Mouse (Mus musculus) lung, embryonic 16.5 days (tissue): ENCODE results near the gene Cst12. TPM values are rescaled to one million over a fixed set of nuclear protein-coding genes. Genes with fewer than 3 reads are reported as not detected.

Experiments used
- polyA plus RNA-seq: library from polyadenylated mRNA; unstranded; fragments of >200 nt; fragmentation: Nextera tagmentation; extraction: Ambion mirVana; gene quantifications from 2 replicates; pipeline ENCODE4 v1.2.1, GENCODE M21; 2015

Gene Cst12
- polyA plus RNA-seq, 1 experiment from 2014 or later: not detected

Other genes starting within 250 kb of the Cst12 start
- 80.3 and 88.7 TPM in 2 replicates for gene Nxt1, start 116.8 kb upstream of the Cst12 start, polyA plus RNA-seq
- gene Gzf1, start 108.3 kb upstream of the Cst12 start, polyA plus RNA-seq: 21.6 and 22.6 TPM in 2 replicates
- 2.5 and 3.5 TPM in 2 replicates for gene Napb, start 56.9 kb upstream of the Cst12 start, polyA plus RNA-seq
- gene Cstl1, start 39.0 kb upstream of the Cst12 start, polyA plus RNA-seq: not detected in 2 replicates
- gene Cst11, start 17.9 kb upstream of the Cst12 start, polyA plus RNA-seq: not detected in 2 replicates
- gene 8030411F24Rik, start 7.4 kb upstream of the Cst12 start, polyA plus RNA-seq: not detected in 2 replicates
- not detected in 2 replicates for gene Cst8, start 9.4 kb downstream of the Cst12 start, polyA plus RNA-seq
- not detected in 2 replicates for gene Cst13, start 30.7 kb downstream of the Cst12 start, polyA plus RNA-seq
- gene Cst9, start 45.8 kb downstream of the Cst12 start, polyA plus RNA-seq: 0.24 TPM in 1 of 2 replicates, not detected in the other
- not detected in 2 replicates for gene 9230104L09Rik, start 75.7 kb downstream of the Cst12 start, polyA plus RNA-seq
- gene Cst3, start 86.3 kb downstream of the Cst12 start, polyA plus RNA-seq: 551 and 603 TPM in 2 replicates
- gene Gm1330, start 213.9 kb downstream of the Cst12 start, polyA plus RNA-seq: not detected in 2 replicates
- gene Gm10750, start 227.9 kb downstream of the Cst12 start, polyA plus RNA-seq: not detected in 2 replicates